Mouse (Mus musculus) hindbrain, embryonic 14.5 days (tissue): ENCODE results near the gene Slc25a27. TPM values are rescaled to one million over a fixed set of nuclear protein-coding genes. Genes with fewer than 3 reads are reported as not detected.
A peak's percentile ranks its signal among the peaks of the same experiment; 100 is the strongest.

Source experiments
- ATAC-seq: fragments of 200-750 bp; cut with Nextera tagmentation; 2 replicates; pipeline ENCODE4 v1.8.0; 2017; ENCODE audit warnings: moderate number of reproducible peaks, mild to moderate bottlenecking, moderate TSS enrichment, moderate library complexity; ENCODE audit not compliant: low FRiP score
- DNase-seq: peaks from one replicate; pipeline ENCODE4 v3.0.0-alpha.2; 2015; ENCODE audit warnings: low spot score
- H3K27ac ChIP-seq: fragments of 300-500 bp; sonication (generic); 2 replicates; pipeline ENCODE4 v1.5.1; 2014; ENCODE audit warnings: mild to moderate bottlenecking, moderate library complexity
- H3K27me3 ChIP-seq: fragments of 300-500 bp; sonication (generic); 2 replicates; pipeline ENCODE4 v1.6.1; 2014; ENCODE audit warnings: mild to moderate bottlenecking, low read length, mixed read lengths; ENCODE audit not compliant: control insufficient read depth, insufficient read depth
- H3K36me3 ChIP-seq: fragments of 300-500 bp; sonication (generic); replicated peaks from 2 replicates; pipeline ENCODE4 v1.6.1; 2014; ENCODE audit not compliant: control insufficient read depth, insufficient read depth
- H3K4me1 ChIP-seq: fragments of 300-500 bp; sonication (generic); replicated peaks from 2 replicates; pipeline ENCODE4 v1.6.1; 2014; ENCODE audit warnings: antibody characterized with exemption, low read length, mixed read lengths; ENCODE audit not compliant: control insufficient read depth, insufficient read depth
- H3K4me2 ChIP-seq: fragments of 300-500 bp; sonication (generic); replicated peaks from 2 replicates; pipeline ENCODE4 v1.6.1; 2014; ENCODE audit warnings: mild to moderate bottlenecking, moderate library complexity
- H3K4me3 ChIP-seq: fragments of 300-500 bp; sonication (generic); replicated peaks from 2 replicates; pipeline ENCODE4 v1.5.1; 2014; ENCODE audit warnings: mild to moderate bottlenecking, low read length
- H3K9ac ChIP-seq: fragments of 300-500 bp; sonication (generic); 2 replicates; pipeline ENCODE4 v1.6.1; 2014
- H3K9me3 ChIP-seq: fragments of 300-500 bp; sonication (generic); 2 replicates; pipeline ENCODE4 v1.6.1; 2016; ENCODE audit warnings: low read length; ENCODE audit not compliant: control insufficient read depth
- WGBS: fragments of 180-500 bp; shearing (Covaris S2); extraction: QIAGEN DNeasy Blood & Tissue Kit; methylation state at CpG from one replicate; pipeline ENCODE4 v1.1.7; 2014; 5-methylcytosine and 5-hydroxymethylcytosine counted together
- polyA plus RNA-seq: library from polyadenylated mRNA; unstranded; fragments of >200 nt; fragmentation: Nextera tagmentation; extraction: Ambion mirVana; gene quantifications from 2 replicates; pipeline ENCODE4 v1.2.1, GENCODE M21; 2014

Gene Slc25a27
- 63.0 and 70.4 TPM in 2 replicates for polyA plus RNA-seq

DNA sequence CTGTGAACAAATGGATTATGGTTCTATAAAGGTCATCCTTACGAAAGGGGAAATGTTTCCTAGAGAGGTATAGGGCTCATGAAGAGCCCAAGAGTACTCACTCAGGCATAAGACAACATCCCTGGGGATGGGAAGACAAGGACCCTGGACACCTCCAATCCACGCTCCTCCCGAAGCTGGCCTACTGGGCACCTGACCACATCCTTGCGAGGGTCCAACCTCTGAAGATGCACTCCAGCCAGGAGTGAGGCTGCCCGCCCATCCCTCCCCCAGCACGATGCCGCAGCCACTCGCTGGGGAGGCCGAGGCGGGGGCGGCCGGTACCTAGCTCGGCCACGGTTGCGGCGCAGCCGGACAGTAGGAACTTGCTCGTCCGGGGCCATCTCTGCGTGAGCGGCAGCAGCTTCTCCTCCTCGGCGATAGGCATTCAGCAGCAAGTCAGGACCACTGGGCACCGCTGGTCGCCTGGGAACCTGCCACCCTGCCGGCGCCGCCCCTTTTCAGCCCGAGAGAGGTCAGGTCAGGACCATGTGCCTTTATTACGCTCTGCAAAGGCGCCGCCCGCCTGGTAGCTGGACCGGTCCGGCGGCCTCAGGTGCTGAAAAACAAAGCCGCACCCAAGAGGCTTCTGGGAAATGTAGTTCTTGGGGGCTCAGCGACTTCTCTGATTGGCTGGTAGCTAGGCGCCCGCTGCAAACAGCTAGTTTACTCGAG lies at the start of gene Slc25a27:
Gene Slc25a27 (minus strand): TSS at position 639 of the 714 bp plus-strand sequence.
- Histone ChIP-seq H3K4me1 (peaks cover 19% of the 10 kb centered on the region), H3K36me3 (peaks cover 15% of the 10 kb centered on the region), H3K4me3 (peak within 1 kb of the TSS; percentile 89), H3K27me3 (no peaks in the 10 kb centered on the region), H3K27ac (peak within 1 kb of the TSS; percentile 78), H3K4me2 (peak within 1 kb of the TSS; percentile 68), H3K9me3 (no peaks in the 10 kb centered on the region), H3K9ac (peak within 1 kb of the TSS; percentile 87)
- peak; percentile 91 for DNase-seq
- ATAC-seq, result peak; percentile 97
- WGBS, result under 1% methylated on average over 41 of the region's 41 CpGs

GRCm38 (mm10) chr17:43716601-43717000 lies 49.6 kb upstream of the Slc25a27 start:
- ATAC-seq, result no peak
- DNase-seq, result no peak
- Histone ChIP-seq H3K36me3 (no peaks in the 10 kb centered on the region), H3K4me3 (no peak overlapping the region), H3K9ac (no peak overlapping the region), H3K9me3 (no peaks in the 10 kb centered on the region), H3K27ac (no peak overlapping the region), H3K4me1 (no peaks in the 10 kb centered on the region), H3K27me3 (no peaks in the 10 kb centered on the region), H3K4me2 (no peak overlapping the region)
- 68% methylated on average over 7 of the region's 7 CpGs for WGBS

GRCm38 (mm10) chr17:43714191-43714590 lies 47.2 kb upstream of the Slc25a27 start:
- 72% methylated on average over 3 of the region's 3 CpGs for WGBS
- Histone ChIP-seq H3K4me2 (no peak overlapping the region), H3K9me3 (no peaks in the 10 kb centered on the region), H3K4me3 (no peak overlapping the region), H3K4me1 (no peaks in the 10 kb centered on the region), H3K27me3 (no peaks in the 10 kb centered on the region), H3K36me3 (no peaks in the 10 kb centered on the region), H3K27ac (no peak overlapping the region), H3K9ac (no peak overlapping the region)
- ATAC-seq, result no peak
- no peak for DNase-seq

DNA sequence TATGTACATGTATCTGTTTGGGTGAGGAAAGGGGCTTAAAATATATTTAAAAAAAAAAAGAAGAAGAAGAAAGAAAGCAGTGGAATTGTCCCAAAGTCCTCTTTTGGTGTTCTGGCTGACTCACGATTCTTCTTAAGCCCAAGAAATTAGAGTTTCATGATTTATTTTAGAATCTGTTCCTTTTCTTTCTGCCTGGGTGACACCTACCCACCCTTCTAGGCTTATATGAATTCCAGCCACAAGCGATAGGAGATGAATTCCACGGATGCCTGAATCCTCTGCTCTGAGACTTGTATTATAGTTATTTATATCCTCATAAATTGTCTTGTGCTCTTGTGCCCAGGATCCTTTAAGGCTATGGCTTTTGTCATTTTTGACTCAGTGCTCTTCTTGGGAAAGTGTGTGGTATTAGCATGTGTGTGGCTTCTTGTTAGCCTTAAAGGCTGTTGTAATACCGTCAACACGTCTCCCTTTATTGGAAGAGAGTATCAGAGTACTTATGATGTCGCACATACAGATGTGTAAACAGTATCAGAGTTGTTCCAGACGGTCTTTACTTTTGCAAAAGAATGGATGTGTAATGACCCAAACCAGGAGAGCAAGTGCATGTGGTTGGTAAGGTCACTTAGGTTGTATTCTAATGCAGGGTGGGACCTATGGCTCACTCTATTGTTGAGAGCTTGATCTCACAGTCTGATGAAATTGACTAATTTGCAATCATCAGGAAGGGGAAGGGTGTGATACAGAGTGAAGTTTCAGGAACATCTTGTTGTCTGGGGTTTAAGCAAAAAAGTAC lies 44.7 kb upstream of the Slc25a27 start:
- Histone ChIP-seq H3K9me3 (no peaks in the 10 kb centered on the region), H3K4me1 (no peaks in the 10 kb centered on the region), H3K4me2 (no peak overlapping the region), H3K27ac (no peak overlapping the region), H3K9ac (no peak overlapping the region), H3K36me3 (no peaks in the 10 kb centered on the region), H3K27me3 (no peaks in the 10 kb centered on the region), H3K4me3 (no peak overlapping the region)
- no peak for ATAC-seq
- DNase-seq, result no peak
- WGBS, result 84% methylated on average over 7 of the region's 7 CpGs

- no peaks in the 10 kb centered on the region for H3K9me3 ChIP-seq
- 84% methylated on average over 3 of the region's 3 CpGs for WGBS
- no peaks in the 10 kb centered on the region for H3K4me1 ChIP-seq
- H3K36me3 ChIP-seq, result no peaks in the 10 kb centered on the region
- no peak overlapping the region for H3K4me2 ChIP-seq
- H3K9ac ChIP-seq, result no peak overlapping the region
- ATAC-seq (no peak), DNase-seq (no peak)
- H3K27ac ChIP-seq, result no peak overlapping the region
- no peaks in the 10 kb centered on the region for H3K27me3 ChIP-seq
- H3K4me3 ChIP-seq, result no peak overlapping the region
Observed at GRCm38 (mm10) chr17:43707254-43707653, 40.2 kb upstream of the Slc25a27 start.

GRCm38 (mm10) chr17:43706749-43707148 lies 39.7 kb upstream of the Slc25a27 start:
- 92% methylated on average over 3 of the region's 3 CpGs for WGBS
- no peak overlapping the region for H3K9ac ChIP-seq
- no peaks in the 10 kb centered on the region for H3K9me3 ChIP-seq

DNA sequence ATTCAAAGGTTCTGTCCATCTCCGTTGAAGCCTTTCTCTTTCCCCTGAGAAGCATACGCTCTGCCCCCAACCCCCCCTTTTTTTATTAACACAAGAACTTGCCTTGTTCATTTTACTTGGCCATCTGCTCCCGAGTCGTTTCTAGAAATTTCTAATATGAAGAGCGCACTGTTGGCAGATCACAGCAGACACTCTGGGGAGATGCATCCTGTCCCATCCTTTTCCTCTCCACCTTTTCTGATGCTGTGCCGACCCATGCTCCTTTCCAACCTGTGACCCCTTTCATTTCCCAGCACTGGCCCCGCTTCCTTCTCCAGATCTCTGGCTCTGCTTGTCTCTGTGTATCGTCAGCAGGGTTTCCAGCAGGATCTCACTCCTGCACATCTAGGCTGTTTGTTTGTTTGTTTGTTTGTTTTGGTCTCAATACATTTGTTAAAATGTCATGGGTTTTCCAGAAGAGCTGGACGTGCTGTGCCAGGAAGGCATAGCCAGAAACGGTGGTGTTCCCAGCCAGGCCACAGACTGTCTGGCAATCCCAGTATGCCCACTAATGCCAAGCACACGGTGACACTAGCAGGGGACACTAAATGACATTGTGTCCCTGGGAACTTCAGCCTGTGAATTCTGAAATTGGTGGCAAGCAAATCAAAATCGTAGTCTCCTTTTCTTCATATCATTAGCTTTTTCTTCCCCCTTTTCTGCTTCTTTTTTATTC lies 37.4 kb upstream of the Slc25a27 start:
- H3K9me3 ChIP-seq, result no peaks in the 10 kb centered on the region
- H3K9ac ChIP-seq, result no peak overlapping the region
- H3K27ac ChIP-seq, result no peak overlapping the region
- 88% methylated on average over 12 of the region's 12 CpGs for WGBS
- H3K27me3 ChIP-seq, result no peaks in the 10 kb centered on the region
- no peak for DNase-seq
- H3K36me3 ChIP-seq, result no peaks in the 10 kb centered on the region
- no peak overlapping the region for H3K4me2 ChIP-seq
- no peak overlapping the region for H3K4me3 ChIP-seq
- no peak for ATAC-seq
- no peaks in the 10 kb centered on the region for H3K4me1 ChIP-seq

More at GRCm38 (mm10) chr17:43706749-43707148, 39.7 kb upstream of the Slc25a27 start:
- H3K27me3 ChIP-seq, result no peaks in the 10 kb centered on the region
- DNase-seq (no peak), ATAC-seq (no peak)
- H3K4me2 ChIP-seq, result no peak overlapping the region
- H3K27ac ChIP-seq, result no peak overlapping the region
- no peak overlapping the region for H3K4me3 ChIP-seq
- H3K36me3 ChIP-seq, result no peaks in the 10 kb centered on the region
- H3K4me1 ChIP-seq, result no peaks in the 10 kb centered on the region

- WGBS, result 73% methylated on average over 6 of the region's 6 CpGs
- no peaks in the 10 kb centered on the region for H3K27me3 ChIP-seq
- H3K36me3 ChIP-seq, result no peaks in the 10 kb centered on the region
- H3K4me2 ChIP-seq, result no peak overlapping the region
- H3K9me3 ChIP-seq, result 0 out of 2 replicates have a peak, but pooled peaks cover 6% of the 10 kb centered on the region
- ATAC-seq, result no peak
- no peaks in the 10 kb centered on the region for H3K4me1 ChIP-seq
- peak; percentile 77 for DNase-seq
- H3K9ac ChIP-seq, result no peak overlapping the region
- no peak overlapping the region for H3K4me3 ChIP-seq
- no peak overlapping the region for H3K27ac ChIP-seq
Observed at GRCm38 (mm10) chr17:43701060-43701459, 34.0 kb upstream of the Slc25a27 start.
